Mouse (Mus musculus): Measurements from ENCODE around the gene Smarca2.

Gene Smarca2

DNA sequence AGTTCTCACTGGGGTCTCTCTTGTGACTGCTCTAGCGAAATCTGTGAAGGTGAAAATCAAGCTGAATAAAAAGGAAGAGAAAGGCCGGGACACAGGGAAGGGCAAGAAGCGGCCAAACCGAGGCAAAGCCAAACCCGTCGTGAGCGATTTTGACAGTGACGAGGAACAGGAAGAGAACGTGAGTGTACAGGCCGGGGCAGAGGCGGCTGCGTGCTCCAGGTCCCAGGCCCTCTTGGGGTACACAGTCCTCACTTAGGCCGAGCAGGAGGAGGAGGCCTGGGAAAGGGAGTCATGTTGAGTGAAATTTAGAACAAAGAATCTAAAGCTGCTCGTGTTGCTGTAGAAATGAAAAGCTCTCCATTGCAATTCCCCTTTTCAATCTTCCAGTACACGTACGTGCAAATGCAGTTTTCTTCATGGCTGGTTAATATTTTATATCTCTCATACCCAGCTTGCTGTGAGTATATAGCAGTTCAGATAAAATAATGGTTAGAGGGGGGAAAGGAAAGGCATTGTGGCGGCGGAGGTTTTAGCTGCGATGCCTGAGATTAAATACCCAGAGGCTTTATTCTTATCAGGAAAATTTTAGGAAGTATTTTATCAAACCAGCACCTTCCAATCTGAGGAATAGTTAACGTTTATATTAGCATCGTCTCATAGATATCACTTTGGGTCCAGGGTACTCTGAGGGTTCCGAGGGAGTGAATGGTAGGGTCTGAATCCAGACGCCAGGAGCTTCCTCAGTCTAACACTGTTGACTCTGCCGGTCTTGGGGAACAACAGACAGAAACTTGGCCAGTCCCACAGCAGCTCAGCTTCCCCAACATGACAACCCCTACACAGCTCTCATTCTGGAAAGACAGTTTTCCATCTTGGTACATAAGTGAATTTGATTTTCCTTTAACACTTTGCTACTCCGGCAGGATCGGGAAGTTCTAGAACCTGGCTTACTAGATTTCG lies 171.5 kb downstream of the Smarca2 start:
- DNase-seq (ENCODE audit: low spot score in 2 of 2): no peak

DNA sequence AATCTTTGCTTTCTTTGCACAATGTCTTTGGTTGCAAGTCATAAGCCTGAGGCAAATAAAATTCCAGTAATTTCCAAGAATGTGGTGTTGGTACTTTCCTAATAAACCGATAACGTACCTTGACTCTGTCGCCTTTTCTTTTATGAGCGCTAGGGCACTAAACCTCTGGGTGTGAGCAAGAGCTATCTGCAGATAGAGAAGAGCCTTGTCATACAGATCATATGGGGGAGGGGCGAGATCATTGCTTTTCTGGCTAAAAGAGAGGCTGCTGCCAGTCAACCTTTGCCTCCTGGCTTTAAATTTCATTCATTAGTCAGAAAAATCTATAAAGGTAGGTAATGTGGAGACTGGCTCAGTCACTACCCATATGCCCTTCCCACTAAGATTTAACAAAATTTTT lies 173.3 kb downstream of the Smarca2 start:
- DNase-seq (ENCODE audit: low spot score in 2 of 2): no peak

DNA sequence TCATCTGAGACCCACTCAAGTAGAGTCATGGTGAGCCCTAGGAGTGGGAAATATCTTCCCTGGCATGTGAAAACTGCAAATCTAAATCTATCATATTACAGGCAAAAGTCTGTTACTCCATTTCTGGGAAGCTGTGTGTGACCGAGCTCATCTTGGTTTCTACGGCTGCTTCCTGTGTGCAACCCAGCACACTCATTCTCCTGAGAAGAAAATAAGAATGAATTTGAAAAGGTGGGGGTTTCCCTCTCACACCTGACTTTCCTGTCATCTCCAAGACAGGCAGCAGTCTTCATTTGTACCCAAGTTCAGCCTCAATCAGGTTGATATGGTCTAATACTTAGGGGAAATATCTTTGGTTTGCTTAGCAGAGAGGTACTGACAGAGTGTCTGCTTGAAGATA lies 176.4 kb downstream of the Smarca2 start:
- DNase-seq (ENCODE audit: low spot score in 2 of 2): no peak

DNA sequence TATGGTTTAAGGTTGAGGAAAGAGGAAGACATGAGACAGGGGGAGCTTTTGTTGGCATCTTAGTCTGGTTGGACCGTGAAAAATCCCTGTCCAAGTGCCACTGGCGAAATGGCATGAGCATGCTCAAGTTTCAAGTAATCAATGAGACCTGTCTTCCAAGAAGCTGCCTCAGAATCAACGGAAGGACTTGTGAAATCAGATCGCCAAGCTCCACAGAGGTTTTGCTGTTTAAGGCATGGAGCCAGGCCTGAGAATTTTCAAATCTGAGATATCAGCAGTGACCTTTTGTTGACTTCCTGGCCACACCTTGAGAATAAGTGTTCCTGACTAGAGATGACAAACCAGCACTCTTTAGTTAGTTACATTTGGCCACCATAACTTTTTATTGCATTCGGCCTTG lies 183.6 kb downstream of the Smarca2 start:
- no peak for DNase-seq (ENCODE audit: low spot score in 2 of 2)

DNA sequence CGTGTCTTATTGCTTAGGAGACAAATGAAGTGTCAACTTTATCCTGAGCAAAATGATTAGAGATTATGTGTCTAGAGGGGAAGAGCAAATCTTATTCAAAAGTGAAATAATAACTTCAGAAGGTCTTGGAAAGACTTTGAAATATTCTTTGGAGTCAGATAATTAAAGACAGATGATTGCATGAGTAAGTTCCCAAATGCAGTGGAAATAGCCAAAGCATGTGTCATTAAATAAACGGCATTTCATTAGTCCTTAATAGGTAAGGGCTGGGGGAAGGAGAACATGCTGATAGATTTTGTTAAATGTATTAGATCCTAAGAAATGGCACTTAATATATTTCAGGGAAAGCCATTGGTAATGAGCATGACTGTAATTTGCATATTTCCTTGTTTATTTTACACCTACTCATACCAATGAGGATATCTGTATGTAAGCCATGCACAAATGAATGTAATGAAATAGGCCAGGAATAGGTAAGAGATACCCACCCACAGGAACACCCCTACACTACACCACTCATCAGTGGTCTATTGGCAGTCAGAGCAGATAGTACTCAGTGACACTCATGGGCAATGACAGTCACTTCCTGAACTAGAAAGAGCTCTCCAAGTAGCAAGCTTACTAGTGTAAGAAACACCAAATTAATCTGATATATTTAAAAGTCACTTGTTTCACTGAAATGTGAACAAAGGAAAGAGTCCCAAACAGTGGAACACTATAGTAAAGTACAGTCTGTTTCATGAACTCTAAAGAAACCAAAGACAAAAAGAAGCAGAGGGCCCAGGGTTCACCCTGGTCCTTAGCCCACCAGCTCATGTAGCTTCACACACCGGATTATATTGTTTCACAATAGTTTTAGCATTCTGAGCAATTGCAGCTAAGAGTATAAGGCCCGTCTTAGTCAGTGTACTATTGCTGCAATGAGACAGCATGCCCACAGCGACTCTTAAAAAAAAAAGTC lies 185.8 kb downstream of the Smarca2 start:
- DNase-seq (ENCODE audit: low spot score in 2 of 2): no peak

DNA sequence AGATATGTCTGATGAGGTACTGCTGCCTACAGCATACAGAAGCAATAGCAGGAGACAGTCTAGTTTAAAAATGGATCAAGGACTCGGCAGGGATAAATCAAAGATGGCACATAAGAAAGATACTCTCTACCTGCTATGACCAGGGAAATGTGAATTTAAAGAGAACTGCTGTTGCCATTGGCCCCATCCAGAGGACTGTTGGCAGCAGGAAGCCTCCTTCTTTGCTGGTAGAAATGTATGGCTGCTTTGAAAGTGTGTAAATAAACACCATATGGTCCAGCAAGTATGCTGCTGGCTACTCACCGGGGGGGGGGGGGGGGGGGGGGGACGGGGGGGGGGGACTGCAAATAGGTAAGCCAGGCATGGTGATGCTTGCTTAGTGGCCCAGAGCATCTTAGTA lies 189.5 kb downstream of the Smarca2 start:
- DNase-seq (ENCODE audit: low spot score in 2 of 2): no peak

DNA sequence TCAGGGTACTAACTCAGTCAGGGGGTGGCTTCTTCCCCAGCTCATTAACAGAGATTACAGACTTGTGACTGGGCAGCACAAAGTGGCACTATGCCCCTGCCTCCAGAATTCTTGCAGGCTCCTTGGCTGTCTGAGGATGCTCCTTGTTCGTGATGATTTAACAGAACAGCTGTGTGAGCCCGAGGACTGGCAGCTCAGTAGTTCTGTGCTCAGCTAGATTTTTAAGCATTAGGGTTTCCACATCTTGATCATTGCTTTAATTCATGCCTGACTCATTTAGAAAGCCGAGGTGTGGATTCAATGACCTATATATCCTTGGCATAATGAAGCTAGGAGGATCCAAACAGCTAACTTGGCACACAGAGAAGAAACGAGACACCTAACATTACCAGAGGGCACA lies 191.2 kb downstream of the Smarca2 start:
- no peak for DNase-seq (ENCODE audit: low spot score in 2 of 2)

DNA sequence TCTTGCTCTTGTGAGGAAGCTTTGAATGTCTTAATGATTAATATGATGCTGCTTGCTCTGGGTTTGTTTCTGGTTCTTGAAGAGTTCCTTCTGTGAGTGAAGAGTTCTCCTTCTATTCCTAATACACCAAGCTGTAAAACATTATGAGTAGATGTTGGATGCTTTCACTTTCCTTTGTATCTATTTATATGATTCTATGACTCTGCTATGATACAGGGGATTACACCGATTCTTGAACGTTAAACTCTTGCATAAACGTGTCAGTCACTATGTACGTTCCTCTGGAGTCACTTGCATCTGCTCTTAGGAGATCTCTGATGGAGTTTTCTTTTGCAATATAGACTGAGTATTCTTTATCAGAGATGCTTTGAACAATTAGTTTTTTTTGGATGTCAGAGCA lies 199.6 kb downstream of the Smarca2 start:
- no peak for DNase-seq (ENCODE audit: low spot score in 2 of 2)

DNA sequence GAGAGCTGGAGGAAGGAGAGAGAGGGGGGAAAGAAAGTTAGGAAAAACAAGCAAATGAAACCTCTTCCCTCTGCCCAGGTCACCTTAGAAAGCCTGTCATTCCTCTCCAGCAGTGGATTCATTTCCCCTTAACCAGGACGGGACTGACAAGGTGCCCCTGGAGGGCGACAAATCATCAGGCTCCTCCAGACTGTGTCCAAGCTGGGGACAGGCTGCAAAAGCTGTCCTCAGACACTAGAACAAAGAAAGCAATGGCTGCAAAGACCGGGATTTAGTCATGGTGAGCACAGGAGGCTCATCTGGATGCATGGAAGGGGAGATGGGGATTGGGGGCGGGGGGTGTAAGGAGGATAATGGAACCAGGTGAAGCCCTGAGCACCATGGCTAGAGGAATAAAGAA lies 209.8 kb downstream of the Smarca2 start:
- DNase-seq (ENCODE audit: low spot score in 2 of 2): no peak

DNA sequence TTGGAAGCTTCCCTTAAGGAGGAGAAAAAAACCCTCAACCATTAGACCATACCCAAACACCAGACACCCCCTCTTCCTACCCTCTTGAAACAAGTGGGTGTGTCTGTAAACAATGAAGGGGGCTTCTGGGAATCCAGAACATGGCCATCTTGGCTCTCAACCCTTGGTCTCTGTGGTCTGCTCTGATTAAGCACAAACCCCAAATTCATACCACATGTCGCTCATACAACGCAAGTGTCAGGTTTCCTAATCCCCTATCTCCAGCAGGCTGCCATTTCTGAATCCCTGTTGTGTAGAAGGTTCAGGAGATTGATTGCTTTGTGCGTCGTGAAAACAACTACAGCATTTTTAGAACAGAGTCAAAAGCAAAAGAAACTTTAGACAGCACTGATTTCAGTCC lies 213.1 kb downstream of the Smarca2 start:
- no peak for DNase-seq (ENCODE audit: low spot score in 2 of 2)

Measured in spleen, postnatal 36 days (tissue).